Mouse (Mus musculus): ENCODE results near the gene Hand2. TPM values are rescaled to one million over a fixed set of nuclear protein-coding genes. Genes with fewer than 3 reads are reported as not detected.

The Hand2 gene
- polyA plus RNA-seq, 1 experiment from 2014 or later = 12.0 TPM

GRCm38 (mm10) chr8:57315471-57315870, 5.3 kb upstream of the Hand2 start:
- peak overlapping the region; percentile 77 for H3K9ac ChIP-seq
- H3K27me3 ChIP-seq (replicated peaks) = no peaks in the 10 kb centered on the region
- peak overlapping the region; percentile 51 for H3K27ac ChIP-seq (replicated peaks)
- peak overlapping the region; percentile 92 for H3K4me2 ChIP-seq
- H3K4me3 ChIP-seq = peak overlapping the region; percentile 95
- ATAC-seq (ENCODE audit: extremely low read depth, insufficient number of reproducible peaks, low FRiP score, low TSS enrichment) = no peak
- H3K9me3 ChIP-seq = no peaks in the 10 kb centered on the region
- H3K4me1 ChIP-seq = peaks cover 50% of the 10 kb centered on the region
- WGBS = 14% methylated on average over 3 of the region's 3 CpGs
- peaks cover 8% of the 10 kb centered on the region for H3K36me3 ChIP-seq

GRCm38 (mm10) chr8:57317107-57317506, 3.7 kb upstream of the Hand2 start:
- H3K4me2 ChIP-seq = peak overlapping the region; percentile 92
- peak overlapping the region; percentile 95 for H3K4me3 ChIP-seq
- H3K9ac ChIP-seq = peak overlapping the region; percentile 100

GRCm38 (mm10) chr8:57317890-57318480, 2.8 kb upstream of the Hand2 start:
- Histone ChIP-seq H3K27ac (replicated peaks) (peak overlapping the region; percentile 99), H3K9ac (peak overlapping the region; percentile 100), H3K4me3 (peak overlapping the region; percentile 95), H3K9me3 (no peaks in the 10 kb centered on the region), H3K4me2 (peak overlapping the region; percentile 92), H3K4me1 (peaks cover 37% of the 10 kb centered on the region), H3K36me3 (peaks cover 5% of the 10 kb centered on the region), H3K27me3 (replicated peaks) (no peaks in the 10 kb centered on the region)
- WGBS = 13% methylated on average over 5 of the region's 5 CpGs
- no peak; the same call in 1 of the 2 replicates for ATAC-seq (ENCODE audit: extremely low read depth, insufficient number of reproducible peaks, low FRiP score, low TSS enrichment)

More at GRCm38 (mm10) chr8:57317107-57317506, 3.7 kb upstream of the Hand2 start:
- H3K27me3 ChIP-seq (replicated peaks) = no peaks in the 10 kb centered on the region
- H3K9me3 ChIP-seq = no peaks in the 10 kb centered on the region
- no peak for ATAC-seq (ENCODE audit: extremely low read depth, insufficient number of reproducible peaks, low FRiP score, low TSS enrichment)
- peaks cover 39% of the 10 kb centered on the region for H3K4me1 ChIP-seq
- peaks cover 5% of the 10 kb centered on the region for H3K36me3 ChIP-seq
- H3K27ac ChIP-seq (replicated peaks) = peak overlapping the region; percentile 99

DNA sequence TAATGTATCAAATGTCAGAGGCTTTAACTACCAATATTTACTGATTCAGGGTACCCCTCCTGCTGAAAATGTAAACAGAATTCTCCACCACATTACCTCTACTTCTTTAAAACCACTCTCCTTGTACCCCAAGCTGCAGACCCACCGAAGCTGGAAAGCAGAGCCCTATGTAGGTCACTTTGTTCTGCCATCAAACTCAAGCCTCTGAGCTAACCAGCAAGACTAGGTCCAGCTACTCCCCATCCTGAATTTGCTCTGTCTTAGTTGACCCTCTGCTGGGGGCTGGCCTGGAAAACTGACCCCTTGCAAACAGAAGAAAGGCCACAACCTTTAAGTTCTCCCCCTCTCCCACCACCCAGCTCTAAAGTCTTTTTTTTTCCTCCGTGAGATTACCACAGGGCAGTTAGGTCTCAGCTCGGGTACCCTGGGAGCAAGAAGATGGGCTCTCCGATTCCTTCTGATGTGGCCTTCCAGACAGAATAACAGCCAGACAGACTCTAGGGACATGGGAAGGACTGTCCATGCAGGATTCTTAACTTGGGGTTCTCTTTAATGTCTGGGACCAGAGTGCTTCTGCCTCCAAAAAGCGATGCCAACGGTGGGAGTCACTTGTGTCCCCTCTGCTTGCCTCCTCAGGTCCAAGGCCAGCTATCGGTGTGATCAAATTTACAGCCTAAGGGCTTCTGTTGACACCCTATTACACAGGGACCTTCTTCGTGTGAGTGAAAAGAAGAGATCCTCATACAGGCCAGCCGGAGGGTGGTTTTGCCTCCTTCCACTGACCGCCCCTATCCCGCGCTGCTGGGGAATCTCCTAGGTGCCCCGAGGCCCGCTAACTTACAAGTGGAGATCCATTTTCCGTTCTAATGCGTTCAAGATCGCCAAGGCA, 1.4 kb upstream of the Hand2 start:
- Histone ChIP-seq H3K36me3 (peaks cover 13% of the 10 kb centered on the region), H3K9me3 (no peaks in the 10 kb centered on the region), H3K9ac (peak overlapping the region; percentile 100), H3K4me1 (peaks cover 28% of the 10 kb centered on the region), H3K4me3 (peak overlapping the region; percentile 95), H3K4me2 (peak overlapping the region; percentile 92), H3K27ac (replicated peaks) (peak overlapping the region; percentile 99), H3K27me3 (replicated peaks) (no peaks in the 10 kb centered on the region)
- WGBS = 2% methylated on average over 17 of the region's 17 CpGs
- no peak for ATAC-seq (ENCODE audit: extremely low read depth, insufficient number of reproducible peaks, low FRiP score, low TSS enrichment)

- Histone ChIP-seq H3K4me1 (peaks cover 22% of the 10 kb centered on the region), H3K4me2 (peak overlapping the region; percentile 92), H3K4me3 (peak overlapping the region; percentile 95), H3K27me3 (replicated peaks) (no peaks in the 10 kb centered on the region), H3K9me3 (no peaks in the 10 kb centered on the region), H3K27ac (replicated peaks) (peak overlapping the region; percentile 99), H3K36me3 (peaks cover 19% of the 10 kb centered on the region), H3K9ac (peak overlapping the region; percentile 100)
- ATAC-seq (ENCODE audit: extremely low read depth, insufficient number of reproducible peaks, low FRiP score, low TSS enrichment) = no peak
- WGBS = under 1% methylated on average over 22 of the region's 22 CpGs
Measured at GRCm38 (mm10) chr8:57319981-57320585, 700 bp upstream of the Hand2 start.

DNA sequence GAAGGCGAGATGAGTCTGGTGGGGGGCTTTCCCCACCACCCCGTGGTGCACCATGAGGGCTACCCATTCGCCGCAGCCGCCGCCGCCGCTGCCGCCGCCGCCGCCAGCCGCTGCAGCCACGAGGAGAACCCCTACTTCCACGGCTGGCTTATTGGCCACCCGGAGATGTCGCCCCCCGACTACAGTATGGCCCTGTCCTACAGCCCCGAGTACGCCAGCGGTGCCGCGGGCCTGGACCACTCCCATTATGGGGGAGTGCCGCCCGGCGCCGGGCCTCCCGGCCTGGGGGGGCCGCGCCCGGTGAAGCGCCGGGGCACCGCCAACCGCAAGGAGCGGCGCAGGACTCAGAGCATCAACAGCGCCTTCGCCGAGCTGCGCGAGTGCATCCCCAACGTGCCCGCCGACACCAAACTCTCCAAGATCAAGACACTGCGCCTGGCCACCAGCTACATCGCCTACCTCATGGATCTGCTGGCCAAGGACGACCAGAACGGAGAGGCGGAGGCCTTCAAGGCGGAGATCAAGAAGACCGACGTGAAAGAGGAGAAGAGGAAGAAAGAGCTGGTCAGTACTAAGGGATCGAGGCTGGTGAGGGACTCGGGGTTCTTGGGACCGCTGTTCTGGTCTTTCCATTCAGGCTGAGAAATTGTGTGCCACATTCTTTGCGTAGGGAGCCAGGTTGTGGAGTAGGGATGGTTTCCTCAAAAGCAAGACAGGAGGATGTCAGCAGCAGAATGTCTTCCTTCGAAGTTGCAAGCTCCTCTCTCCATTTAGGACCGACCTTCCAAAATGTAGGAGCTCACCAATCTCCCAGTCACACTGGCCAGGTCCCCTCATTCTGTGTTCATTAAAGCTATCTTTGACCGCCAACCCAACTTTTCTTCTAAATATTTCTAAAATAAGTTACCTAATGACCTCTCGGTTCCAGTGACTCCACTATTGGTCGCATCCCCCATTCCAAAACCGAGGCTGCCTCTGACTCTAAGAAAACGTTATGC, 1.4 kb downstream of the Hand2 start:
- Histone ChIP-seq H3K4me3 (peak overlapping the region; percentile 95), H3K27me3 (replicated peaks) (no peaks in the 10 kb centered on the region), H3K9ac (peak overlapping the region; percentile 100), H3K4me1 (peaks cover 15% of the 10 kb centered on the region), H3K9me3 (no peaks in the 10 kb centered on the region), H3K27ac (replicated peaks) (peak overlapping the region; percentile 99), H3K4me2 (peak overlapping the region; percentile 92), H3K36me3 (peaks cover 37% of the 10 kb centered on the region)
- no peak for ATAC-seq (ENCODE audit: extremely low read depth, insufficient number of reproducible peaks, low FRiP score, low TSS enrichment)
- WGBS = under 1% methylated on average over 50 of the region's 64 CpGs

GRCm38 (mm10) chr8:57322961-57323941, 2.5 kb downstream of the Hand2 start:
- H3K27me3 ChIP-seq (replicated peaks) = no peaks in the 10 kb centered on the region

DNA sequence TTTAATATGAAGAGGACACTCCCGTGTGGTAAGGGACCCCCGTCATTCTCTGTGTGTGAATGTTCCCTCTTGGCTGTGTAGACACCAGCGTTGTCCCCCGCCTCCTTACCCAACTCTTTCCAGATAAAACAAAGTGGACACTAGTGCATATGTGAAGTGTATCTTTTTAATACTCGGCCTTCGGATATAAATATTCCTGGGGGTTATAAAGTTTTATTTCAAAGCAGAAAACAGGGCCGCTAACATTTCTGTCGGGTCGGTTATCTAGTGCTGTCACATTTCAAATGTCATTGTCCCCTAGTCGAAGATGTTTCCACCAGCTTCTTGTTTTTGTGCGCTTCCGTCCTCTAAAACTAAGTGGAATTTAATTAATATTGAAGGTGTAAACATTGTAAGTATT, 3.3 kb downstream of the Hand2 start:
- Histone ChIP-seq H3K9me3 (no peaks in the 10 kb centered on the region), H3K9ac (peak overlapping the region; percentile 100), H3K36me3 (peaks cover 39% of the 10 kb centered on the region), H3K4me3 (peak overlapping the region; percentile 95), H3K4me2 (peak overlapping the region; percentile 92), H3K27ac (replicated peaks) (peak overlapping the region; percentile 99), H3K27me3 (replicated peaks) (no peaks in the 10 kb centered on the region), H3K4me1 (peaks cover 22% of the 10 kb centered on the region)
- WGBS = 2% methylated on average over 12 of the region's 12 CpGs
- ATAC-seq (ENCODE audit: extremely low read depth, insufficient number of reproducible peaks, low FRiP score, low TSS enrichment) = no peak

More at GRCm38 (mm10) chr8:57322961-57323941, 2.5 kb downstream of the Hand2 start:
- H3K4me3 ChIP-seq = peak overlapping the region; percentile 95
- H3K9me3 ChIP-seq = no peaks in the 10 kb centered on the region
- H3K4me2 ChIP-seq = peak overlapping the region; percentile 92
- H3K36me3 ChIP-seq = peaks cover 39% of the 10 kb centered on the region
- peak overlapping the region; percentile 99 for H3K27ac ChIP-seq (replicated peaks)
- ATAC-seq (ENCODE audit: extremely low read depth, insufficient number of reproducible peaks, low FRiP score, low TSS enrichment) = no peak
- under 1% methylated on average over 31 of the region's 31 CpGs for WGBS
- H3K9ac ChIP-seq = peak overlapping the region; percentile 100
- peaks cover 22% of the 10 kb centered on the region for H3K4me1 ChIP-seq

GRCm38 (mm10) chr8:57324671-57325070, 3.9 kb downstream of the Hand2 start:
- H3K9me3 ChIP-seq = no peaks in the 10 kb centered on the region
- WGBS = 3% methylated on average over 5 of the region's 5 CpGs
- H3K9ac ChIP-seq = peak overlapping the region; percentile 100
- peaks cover 39% of the 10 kb centered on the region for H3K36me3 ChIP-seq
- H3K4me3 ChIP-seq = peak overlapping the region; percentile 95
- ATAC-seq (ENCODE audit: extremely low read depth, insufficient number of reproducible peaks, low FRiP score, low TSS enrichment) = no peak
- no peaks in the 10 kb centered on the region for H3K27me3 ChIP-seq (replicated peaks)
- peak overlapping the region; percentile 92 for H3K4me2 ChIP-seq
- H3K4me1 ChIP-seq = peaks cover 28% of the 10 kb centered on the region
- H3K27ac ChIP-seq (replicated peaks) = peak overlapping the region; percentile 99

All from heart, embryonic 13.5 days (tissue).